Mouse (Mus musculus) lung, postnatal 0 days (tissue): ENCODE measurements around the gene Tgif1.
"Not testable (repeated sequence)": the region's sequence is repeated elsewhere in the genome, so short reads cannot be mapped to it uniquely, and the experiment has no call there.

Experiments
- CTCF ChIP-seq: IDR thresholded peaks from 2 replicates; pipeline ENCODE4 v1.5.1; 2016; ENCODE audit warnings: antibody characterized with exemption, mild to moderate bottlenecking
- EP300 ChIP-seq: IDR thresholded peaks from 2 replicates; pipeline ENCODE4 v1.6.1; 2016; ENCODE audit warnings: antibody characterized with exemption, mild to moderate bottlenecking, control low read depth

- TF ChIP-seq CTCF, EP300: not testable (repeated sequence)
Observed at GRCm38 (mm10) chr17:70827463-70828179, 25.7 kb downstream of the Tgif1 start.
